Mouse (Mus musculus) liver, embryonic 14.5 days (tissue): Measurements from ENCODE around the gene Serinc3. TPM values are rescaled to one million over a fixed set of nuclear protein-coding genes. Genes with fewer than 3 reads are reported as not detected.

Source experiments
- ATAC-seq: fragments of 200-750 bp; cut with Nextera tagmentation; 2 replicates; pipeline ENCODE4 v1.8.0; 2017; ENCODE audit warnings: moderate number of reproducible peaks, mild to moderate bottlenecking, moderate library complexity; ENCODE audit not compliant: insufficient read depth
- DNase-seq, 3 experiments: peaks; one replicate each; pipeline ENCODE4 v3.0.0-alpha.2; 2012 to 2013; ENCODE audit warnings: low read depth in 3 of 3, low spot score in 3 of 3
- H3K27ac ChIP-seq: fragments of 300-500 bp; sonication (generic); 2 replicates; pipeline ENCODE4 v1.5.1; 2014; ENCODE audit warnings: moderate library complexity, mild to moderate bottlenecking, control low read depth, inconsistent platforms
- H3K27me3 ChIP-seq: fragments of 300-500 bp; sonication (generic); 2 replicates; pipeline ENCODE4 v1.6.1; 2014; ENCODE audit warnings: mild to moderate bottlenecking, low read length, moderate library complexity; ENCODE audit not compliant: control insufficient read depth, insufficient read depth
- H3K36me3 ChIP-seq: fragments of 300-500 bp; sonication (generic); replicated peaks from 2 replicates; pipeline ENCODE4 v1.6.1; 2014; ENCODE audit warnings: low read depth; ENCODE audit not compliant: control insufficient read depth, insufficient read depth
- H3K4me1 ChIP-seq, 2 experiments: fragments of 200-500 bp in 1 of 2; fragments of 300-500 bp in 1 of 2; sonication (generic) in 1 of 2; replicated peaks; 2 replicates each; pipeline ENCODE4 v1.6.1; 2012 to 2014; ENCODE audit warnings: antibody characterized with exemption in 1 of 2, inconsistent platforms in 1 of 2, low read length in 1 of 2; ENCODE audit not compliant: control insufficient read depth in 2 of 2, insufficient read depth in 2 of 2
- H3K4me2 ChIP-seq: fragments of 300-500 bp; sonication (generic); 2 replicates; pipeline ENCODE4 v1.6.1; 2014; ENCODE audit warnings: low read depth, mild to moderate bottlenecking, control low read depth, moderate library complexity
- H3K4me3 ChIP-seq, 2 experiments: fragments of 200-500 bp in 1 of 2; fragments of 300-500 bp in 1 of 2; sonication (generic) in 1 of 2; 2 replicates each; pipeline ENCODE4 v1.5.1; 2012 to 2014; ENCODE audit warnings: low read depth in 2 of 2, low read length in 2 of 2, mild to moderate bottlenecking in 2 of 2, control low read depth in 1 of 2, inconsistent platforms in 1 of 2, moderate library complexity in 1 of 2; ENCODE audit not compliant: insufficient read depth in 1 of 2
- H3K9ac ChIP-seq: fragments of 300-500 bp; sonication (generic); replicated peaks from 2 replicates; pipeline ENCODE4 v1.6.1; 2014; ENCODE audit warnings: mild to moderate bottlenecking, control low read depth, moderate library complexity
- H3K9me3 ChIP-seq: fragments of 300-500 bp; sonication (generic); 2 replicates; pipeline ENCODE4 v1.6.1; 2016; ENCODE audit warnings: low read length, mixed read lengths; ENCODE audit not compliant: control insufficient read depth
- CTCF ChIP-seq: IDR thresholded peaks from 2 replicates; pipeline ENCODE4 v1.5.1; 2016; ENCODE audit warnings: antibody characterized with exemption, low read depth, control low read depth
- EP300 ChIP-seq: IDR thresholded peaks from 2 replicates; pipeline ENCODE4 v1.6.1; 2016; ENCODE audit warnings: antibody characterized with exemption, low read depth
- WGBS: fragments of 180-500 bp; shearing (Covaris S2); extraction: QIAGEN DNeasy Blood & Tissue Kit; methylation state at CpG from one replicate; pipeline ENCODE4 v1.1.7; 2014; ENCODE audit not compliant: insufficient replicate concordance; 5-methylcytosine and 5-hydroxymethylcytosine counted together
- polyA plus RNA-seq, 2 experiments: library from polyadenylated mRNA; depleted of rRNA in 1 of 2; stranded (reverse) in 1 of 2; unstranded in 1 of 2; fragments of >200 nt; fragmentation: Nextera tagmentation in 1 of 2; extraction: Ambion mirVana in 1 of 2; gene quantifications; 2 replicates each; pipeline versions ENCODE4 v1.2.1 to v1.2.3; 2012 to 2014

The Serinc3 gene
- polyA plus RNA-seq, 2 experiments: 165 to 257 TPM

DNA sequence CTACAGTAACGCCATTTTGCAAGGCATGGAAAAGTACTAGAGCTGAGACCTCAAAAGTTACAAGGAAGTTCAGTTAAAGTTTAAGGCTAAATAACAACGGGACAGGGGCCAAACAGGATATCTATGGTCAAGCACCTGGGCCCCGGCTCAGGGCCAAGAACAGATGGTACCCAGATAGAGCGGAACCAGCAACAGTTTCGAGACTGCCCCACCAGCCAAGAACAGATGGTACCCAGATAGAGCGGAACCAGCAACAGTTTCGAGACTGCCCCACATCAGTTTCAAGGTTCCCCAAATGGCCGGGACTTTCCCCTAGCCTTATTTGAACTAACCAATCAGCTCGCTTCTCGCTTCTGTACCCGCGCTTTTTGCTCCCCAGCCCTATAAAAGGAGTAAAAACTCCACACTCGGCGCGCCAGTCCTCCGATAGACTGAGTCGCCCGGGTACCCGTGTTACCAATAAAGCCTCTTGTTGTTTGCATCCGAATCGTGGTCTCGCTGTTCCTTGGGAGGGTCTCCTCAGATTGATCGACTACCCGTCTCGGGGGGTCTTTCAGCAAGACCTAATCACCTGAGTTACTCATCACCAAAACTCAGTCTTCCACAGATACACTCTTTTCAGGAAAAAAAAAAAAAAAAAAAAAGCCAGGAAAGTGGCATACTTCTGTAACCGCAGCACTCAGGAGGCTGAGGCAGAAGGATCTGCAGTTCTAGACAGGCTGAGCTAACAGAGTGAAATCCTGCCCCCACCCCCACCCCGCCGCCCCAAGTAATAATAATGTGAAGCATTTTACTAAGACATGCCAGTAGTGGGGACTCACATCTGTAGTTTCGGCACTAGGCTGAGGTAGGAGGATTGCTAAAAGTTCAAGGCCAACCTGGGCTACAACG, 2.0 kb downstream of the Serinc3 start:
- Histone ChIP-seq H3K4me2 (peak overlapping the region; percentile 100), H3K9ac (peak overlapping the region; percentile 96), H3K27me3 (no peaks in the 10 kb centered on the region), H3K4me3 (peak overlapping the region; percentile 81 to 84), H3K4me1 (peaks cover 45 to 47% of the 10 kb centered on the region in 2 experiments), H3K27ac (peak overlapping the region; percentile 92), H3K36me3 (peaks cover 53% of the 10 kb centered on the region), H3K9me3 (no peaks in the 10 kb centered on the region)
- DNase-seq (peak in 1 of 3 experiments; percentile 95), ATAC-seq (peak; percentile 75)
- TF ChIP-seq CTCF: no peak
- TF ChIP-seq EP300: peak; percentile 99
- 17% methylated on average over 30 of the region's 30 CpGs for WGBS

DNA sequence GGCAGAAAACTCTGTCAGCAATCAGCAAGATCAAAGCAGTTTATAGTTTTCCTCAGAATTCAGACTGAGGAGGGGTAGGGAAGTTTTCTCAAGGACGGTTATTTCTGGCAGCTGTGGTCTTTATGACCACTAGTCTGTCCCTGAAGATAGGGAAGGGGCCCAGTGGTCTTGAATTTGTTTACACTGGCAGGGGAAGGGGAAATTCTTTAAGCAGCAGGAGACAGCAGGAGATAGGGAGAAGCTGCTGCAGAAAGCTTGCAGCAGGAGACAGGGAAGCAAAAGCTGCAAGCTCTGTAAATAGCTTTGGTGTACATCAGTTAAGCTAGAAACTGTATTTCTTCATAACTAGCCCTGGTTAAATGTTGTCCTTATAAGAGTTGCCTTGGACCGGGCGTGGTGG, 3.2 kb downstream of the Serinc3 start:
- no peak for DNase-seq
- Histone ChIP-seq H3K27ac (peak overlapping the region; percentile 92), H3K36me3 (peaks cover 66% of the 10 kb centered on the region), H3K9me3 (no peaks in the 10 kb centered on the region), H3K4me1 (peaks cover 50 to 55% of the 10 kb centered on the region in 2 experiments), H3K4me3 (peak overlapping the region; percentile 81 to 84), H3K4me2 (peak overlapping the region; percentile 100), H3K27me3 (no peaks in the 10 kb centered on the region), H3K9ac (peak overlapping the region; percentile 96)
- WGBS: 7% methylated on average over 3 of the region's 3 CpGs
- TF ChIP-seq EP300 (no peak), CTCF (no peak)
- ATAC-seq: no peak

DNA sequence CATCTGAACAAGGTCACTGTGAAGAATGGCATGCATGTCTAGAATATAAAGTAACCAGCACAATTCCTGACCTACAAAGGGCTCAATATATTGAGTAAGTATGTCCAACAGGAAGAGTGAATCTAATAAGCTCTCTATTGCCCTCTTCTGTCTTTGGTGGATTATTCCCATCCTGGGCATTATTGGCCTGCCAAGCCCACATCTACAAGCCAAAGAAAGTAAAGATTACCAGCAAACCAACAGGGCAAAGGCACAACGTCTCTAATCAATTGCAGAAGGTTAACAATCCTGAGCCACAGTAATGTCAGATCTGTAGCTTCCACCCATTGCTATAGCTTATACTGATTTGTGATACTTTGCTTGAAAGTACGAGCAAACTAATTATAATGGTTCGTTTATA, 4.4 kb downstream of the Serinc3 start:
- H3K9me3 ChIP-seq: no peaks in the 10 kb centered on the region
- no peak overlapping the region for H3K9ac ChIP-seq
- ATAC-seq: no peak
- H3K27me3 ChIP-seq: no peaks in the 10 kb centered on the region
- peak overlapping the region; percentile 16 for H3K27ac ChIP-seq
- H3K4me2 ChIP-seq: peak overlapping the region; percentile 100
- 58% methylated on average over 3 of the region's 3 CpGs for WGBS
- peak overlapping the region in 1 of 2 experiments; percentile 81; a peak in 2 of 4 replicates for H3K4me3 ChIP-seq
- H3K4me1 ChIP-seq: peaks cover 46 to 49% of the 10 kb centered on the region in 2 experiments
- no peak for DNase-seq
- TF ChIP-seq CTCF (no peak), EP300 (no peak)
- H3K36me3 ChIP-seq: peaks cover 76% of the 10 kb centered on the region

DNA sequence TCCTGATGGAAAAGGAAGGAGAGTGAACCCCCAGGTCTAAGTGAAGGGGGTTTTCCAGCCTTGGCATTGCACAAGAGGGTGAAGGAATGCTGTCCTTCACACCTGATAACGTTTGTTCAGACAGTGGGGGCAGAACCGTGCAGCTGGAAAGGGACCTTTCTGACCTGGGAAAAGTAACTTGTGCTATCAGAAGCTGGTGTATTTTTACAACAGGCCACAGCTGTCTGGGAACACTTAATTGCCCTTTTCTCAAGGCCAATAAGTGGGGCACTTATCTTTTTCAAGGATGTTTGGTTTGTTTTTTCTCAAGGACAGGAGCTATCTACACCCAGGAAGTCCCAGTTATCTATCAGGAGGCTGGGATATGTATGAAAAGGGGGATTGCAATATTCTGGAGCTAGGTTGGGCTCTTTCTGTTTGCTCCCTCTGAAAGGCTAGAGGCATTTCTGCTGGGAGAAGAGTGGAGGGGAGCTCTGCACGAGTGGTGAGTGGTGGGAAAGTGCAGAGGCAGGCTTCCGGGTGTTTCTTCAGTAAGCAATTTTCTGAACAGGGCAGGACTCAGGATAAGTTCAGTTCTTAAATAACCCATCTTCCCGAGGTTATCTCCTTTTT, 7.2 kb downstream of the Serinc3 start:
- peak overlapping the region; percentile 100 for H3K4me2 ChIP-seq
- H3K27me3 ChIP-seq: no peaks in the 10 kb centered on the region
- no peak overlapping the region; the same call in 1 of the 2 replicates for H3K27ac ChIP-seq
- peaks cover 92% of the 10 kb centered on the region for H3K36me3 ChIP-seq
- peak overlapping the region; percentile 27; the same call in 1 of the 2 replicates for H3K9ac ChIP-seq
- H3K4me3 ChIP-seq: no peak overlapping the region
- WGBS: 45% methylated on average over 5 of the region's 5 CpGs
- no peak for TF ChIP-seq CTCF
- no peak for TF ChIP-seq EP300
- DNase-seq: no peak
- no peaks in the 10 kb centered on the region for H3K9me3 ChIP-seq
- no peak for ATAC-seq
- peaks cover 44 to 46% of the 10 kb centered on the region in 2 experiments for H3K4me1 ChIP-seq

DNA sequence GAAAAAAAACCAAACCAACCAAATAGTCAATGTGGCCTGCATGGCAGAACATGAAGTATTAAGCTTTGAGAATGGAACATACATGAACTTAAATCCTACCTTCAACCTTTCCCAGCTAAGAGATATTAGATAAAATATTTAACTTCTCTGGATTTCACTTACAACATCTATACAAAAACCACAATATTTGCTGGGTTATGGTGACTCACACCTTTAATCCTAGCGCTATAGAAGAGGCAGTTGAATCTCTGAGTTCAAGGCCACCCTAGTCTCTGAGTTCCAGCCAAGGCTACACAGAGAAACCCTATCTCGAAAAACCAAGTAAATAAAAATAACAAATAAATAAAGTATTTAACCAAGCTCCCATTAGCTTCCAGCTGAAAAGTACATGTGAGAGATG, 8.9 kb downstream of the Serinc3 start:
- ATAC-seq: no peak
- peaks cover 97% of the 10 kb centered on the region for H3K36me3 ChIP-seq
- 87% methylated on average over 2 of the region's 2 CpGs for WGBS

More for the DNA sequence above, 8.9 kb downstream of the Serinc3 start:
- Histone ChIP-seq H3K9ac (no peak overlapping the region), H3K27ac (no peak overlapping the region), H3K4me2 (no peak overlapping the region), H3K4me1 (peaks cover 31 to 33% of the 10 kb centered on the region in 2 experiments), H3K27me3 (no peaks in the 10 kb centered on the region), H3K4me3 (no peak overlapping the region), H3K9me3 (no peaks in the 10 kb centered on the region)
- TF ChIP-seq EP300 (no peak), CTCF (no peak)
- DNase-seq: no peak
